Mouse (Mus musculus) common myeloid progenitor, adult 5-6 weeks (primary cell): ENCODE results near the gene Tenm4. TPM values are rescaled to one million over a fixed set of nuclear protein-coding genes. Genes with fewer than 3 reads are reported as not detected.

Experiments used
- ATAC-seq: replicated peaks from 2 replicates; pipeline ENCODE4 v1.8.0; 2016; ENCODE audit warnings: low read depth, mild to moderate bottlenecking, moderate TSS enrichment, inconsistent platforms; ENCODE audit not compliant: poor library complexity, severe bottlenecking
- total RNA-seq: library from RNA; stranded (forward); fragments of 200-1000, 187-1606 nt; gene quantifications from 2 replicates; pipeline ENCODE4 v1.2.3, GENCODE M21; 2017

The Tenm4 gene
- total RNA-seq, 1 experiment from 2014 or later: not detected

DNA sequence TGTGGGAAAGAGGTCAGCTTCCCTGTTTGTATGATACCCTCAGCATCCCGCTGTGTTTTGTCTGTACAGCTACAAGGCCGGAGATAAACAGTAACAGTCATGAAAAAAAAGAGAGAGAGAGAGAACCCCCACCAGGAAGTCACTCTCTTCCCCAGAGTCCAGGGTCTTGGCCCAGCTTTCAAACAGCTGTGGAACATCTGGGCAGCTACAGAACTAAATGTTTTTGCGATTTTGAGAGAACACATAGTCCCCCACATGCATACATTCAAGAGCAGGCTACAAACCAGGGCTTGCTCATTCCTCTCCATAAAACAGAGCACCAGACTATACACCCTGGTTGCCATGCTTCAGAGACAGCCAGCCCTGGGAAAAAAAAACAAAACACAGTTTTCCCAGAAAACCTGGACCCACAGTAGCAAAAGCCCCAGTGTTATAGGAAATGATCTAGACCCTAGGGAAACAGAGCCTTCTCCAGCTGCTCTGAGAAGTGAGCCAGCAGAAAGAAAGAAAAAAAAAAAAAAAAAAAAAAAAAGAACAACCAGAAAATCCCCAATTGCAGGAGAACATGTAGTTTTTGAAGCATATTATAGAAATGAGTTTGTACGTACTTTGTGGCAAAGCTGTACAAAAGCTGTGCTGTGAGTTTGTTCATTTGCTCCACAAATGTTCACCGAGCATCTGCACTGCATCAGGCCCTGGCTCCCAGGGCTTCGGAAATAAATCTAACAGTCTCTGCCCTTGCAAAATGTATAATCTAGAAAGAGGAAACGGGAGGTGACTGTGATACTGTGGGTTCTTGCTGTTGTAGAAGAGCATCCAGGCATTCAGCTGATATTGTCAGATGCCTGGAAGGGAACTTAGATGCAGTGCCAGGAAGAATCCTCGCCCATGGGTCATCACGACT lies 642.7 kb downstream of the Tenm4 start:
- ATAC-seq: peak; percentile 27; the same call in 1 of the 2 replicates

DNA sequence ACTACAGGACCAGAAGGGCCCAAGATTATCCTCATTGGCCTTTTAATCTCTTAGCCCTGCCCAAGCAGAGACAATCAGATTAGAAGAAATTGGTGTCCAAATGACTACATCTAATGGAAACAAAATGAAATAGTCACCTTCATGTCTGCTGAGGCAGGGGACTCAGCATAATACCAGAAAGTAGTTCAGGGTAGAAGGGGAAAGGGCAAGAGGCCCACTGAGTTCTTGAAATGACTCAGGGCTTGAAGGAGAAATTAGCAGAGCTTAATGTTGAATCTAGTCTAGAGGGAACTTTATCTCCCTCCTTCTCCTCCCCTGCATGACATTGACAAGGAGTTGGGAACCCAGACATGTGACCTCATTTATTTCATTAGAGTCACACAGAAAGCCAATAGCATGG lies 643.5 kb downstream of the Tenm4 start:
- ATAC-seq: no peak

DNA sequence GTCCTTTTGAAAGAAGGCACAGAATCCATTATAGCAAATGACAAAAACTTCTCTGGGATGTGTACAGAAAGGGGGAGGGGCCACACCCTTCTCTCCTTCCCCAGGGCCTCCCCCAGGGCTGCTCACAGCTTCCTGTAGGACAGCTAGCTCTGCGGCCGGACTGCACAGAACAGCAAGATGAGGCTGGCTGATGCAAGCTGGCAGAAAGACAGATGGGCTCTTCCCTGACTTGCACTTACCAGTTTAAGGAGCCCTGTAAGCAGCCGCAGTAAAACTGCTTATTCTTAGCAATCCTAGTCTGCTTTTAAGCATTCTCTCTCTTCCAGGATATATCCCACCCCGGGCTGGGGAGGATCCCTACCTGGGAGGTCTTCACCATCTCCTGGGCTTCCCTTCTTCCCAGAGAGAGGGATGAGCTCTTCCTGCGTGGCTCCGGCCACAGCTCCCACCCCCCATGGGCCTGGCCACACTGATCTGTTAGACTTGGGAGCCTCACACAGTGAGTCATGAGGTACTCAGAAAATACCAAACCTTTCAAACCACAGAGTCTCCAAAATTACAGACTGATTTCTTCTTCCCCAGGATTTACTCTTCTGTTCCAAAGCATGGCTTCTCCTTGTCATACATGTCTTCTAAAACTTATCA lies 646.1 kb downstream of the Tenm4 start:
- peak; percentile 42; the same call in 1 of the 2 replicates for ATAC-seq

DNA sequence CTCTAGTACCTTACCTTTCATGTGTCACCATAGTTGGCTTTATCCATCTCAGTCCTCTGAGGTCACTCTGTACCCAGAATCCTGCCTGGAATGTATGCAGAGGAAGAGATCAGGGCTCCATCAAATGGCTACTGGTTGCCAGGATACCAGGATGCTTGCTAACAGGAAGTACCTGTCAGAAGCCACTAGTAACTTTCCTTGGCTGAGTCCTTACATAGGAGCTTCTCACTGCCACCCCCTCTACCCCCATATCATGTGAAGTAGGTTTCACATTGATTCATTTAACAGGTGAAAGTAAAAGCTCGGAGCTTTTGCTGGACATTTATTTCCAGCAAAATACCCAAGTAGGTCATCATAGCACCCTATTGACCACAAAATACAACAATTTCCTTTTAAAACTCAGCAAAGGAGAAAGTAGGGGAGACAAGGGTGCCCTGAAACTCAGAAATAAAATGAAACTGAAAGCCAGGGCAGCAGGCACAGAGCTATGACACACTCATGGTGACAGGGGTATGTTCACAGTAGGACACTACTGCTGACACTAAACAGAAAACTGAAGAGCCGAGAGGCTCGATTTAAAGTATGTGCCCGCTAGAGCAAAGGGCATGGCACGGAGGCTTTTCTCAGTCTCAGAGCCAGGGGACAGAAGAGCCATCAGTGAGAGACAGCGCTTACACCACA lies 647.3 kb downstream of the Tenm4 start:
- ATAC-seq: peak; percentile 50; the same call in 1 of the 2 replicates

DNA sequence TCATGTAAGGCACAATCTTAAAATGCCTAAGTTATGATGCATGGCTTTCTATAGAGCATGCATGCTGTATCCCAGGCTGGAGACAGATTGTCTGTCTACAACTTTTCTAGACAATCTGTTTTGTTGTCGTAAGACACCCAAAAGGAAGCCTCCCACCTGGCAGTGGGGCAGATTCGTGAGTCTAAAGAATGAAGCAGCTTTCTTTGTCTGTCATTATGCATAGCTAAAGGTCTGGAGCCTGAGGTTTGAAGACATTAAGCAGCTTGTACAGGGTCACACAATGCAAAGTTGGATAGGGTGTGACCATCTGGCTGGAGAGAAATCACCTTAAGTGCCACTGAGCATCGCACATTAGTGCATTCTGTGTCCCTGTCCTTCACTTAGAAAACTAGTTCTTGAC lies 648.5 kb downstream of the Tenm4 start:
- no peak for ATAC-seq

DNA sequence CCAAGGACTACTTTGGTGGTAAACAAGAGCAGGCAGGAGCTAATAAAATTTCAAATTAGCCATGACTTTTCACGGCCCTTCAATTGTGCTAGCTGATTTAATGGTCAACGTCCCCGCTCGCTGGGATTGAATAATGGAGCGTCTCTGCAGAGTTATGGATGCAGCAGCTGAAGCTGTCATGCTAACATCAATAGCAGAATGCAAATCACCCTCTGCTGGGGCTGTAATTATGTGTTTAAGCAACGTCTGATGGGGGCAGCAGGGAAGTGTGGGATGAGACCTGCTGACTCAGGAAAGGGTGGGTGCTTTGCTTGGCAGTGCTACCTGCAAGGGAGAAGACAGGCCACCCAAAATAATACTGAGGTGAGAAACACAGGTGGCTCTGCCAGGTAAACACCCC lies 649.3 kb downstream of the Tenm4 start:
- no peak for ATAC-seq

DNA sequence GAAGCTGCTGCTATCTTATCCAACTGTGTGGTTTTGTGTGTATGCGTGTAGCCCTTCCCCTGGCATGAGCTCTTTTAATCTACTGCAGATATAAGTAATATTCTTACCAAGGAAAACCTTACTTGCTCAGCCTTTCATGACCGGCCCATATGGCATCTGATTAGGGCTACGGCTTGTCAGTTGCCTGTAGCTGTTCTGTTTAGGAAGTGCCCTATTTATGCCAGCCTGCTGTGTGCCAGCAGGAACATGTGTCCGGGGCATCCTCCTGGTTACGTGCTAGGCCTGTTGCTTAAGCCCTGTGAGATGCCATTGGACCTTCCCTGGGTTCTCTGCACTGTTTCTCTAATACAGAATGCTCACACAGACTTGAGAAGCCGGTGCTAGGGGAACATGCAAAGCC lies 655.1 kb downstream of the Tenm4 start:
- peak; percentile 83 for ATAC-seq

DNA sequence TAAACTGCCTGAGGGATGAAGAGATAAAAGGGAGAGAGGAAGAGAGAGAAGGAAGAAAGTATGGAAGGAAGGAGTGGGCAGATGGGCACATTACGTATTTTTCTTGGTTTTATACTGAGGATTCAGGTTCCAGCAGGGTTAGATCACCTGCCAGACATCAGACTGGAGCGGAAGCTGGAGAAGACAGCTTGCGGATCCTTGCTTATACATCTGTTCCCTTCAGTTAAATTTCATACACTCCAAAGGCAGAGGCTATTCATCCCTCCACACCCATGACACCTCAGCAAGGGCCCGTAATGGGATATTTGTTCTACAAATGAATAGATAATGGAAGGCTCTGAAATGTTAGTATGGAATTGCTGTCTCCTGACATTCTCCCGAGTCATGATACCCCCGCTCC lies 655.6 kb downstream of the Tenm4 start:
- ATAC-seq: no peak

DNA sequence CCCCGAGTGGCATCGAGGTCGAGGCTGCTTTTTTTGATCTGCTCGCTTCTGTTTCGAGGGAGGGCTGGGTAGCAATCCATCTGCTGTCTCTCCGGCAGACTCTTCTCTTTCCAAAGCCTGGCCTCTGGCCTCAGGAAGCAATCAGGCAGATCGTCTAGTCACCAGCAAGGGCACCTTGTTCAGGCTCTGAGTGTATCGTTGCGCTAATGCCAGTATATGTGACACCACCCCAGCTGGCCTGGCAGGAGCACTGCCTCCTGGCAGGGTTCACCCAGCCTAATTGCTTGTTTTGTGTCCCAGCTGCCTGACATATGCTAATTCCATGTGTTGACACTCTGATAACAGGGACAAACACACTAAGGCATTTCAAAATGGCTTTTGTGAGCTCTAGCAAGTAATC lies 661.5 kb downstream of the Tenm4 start:
- no peak for ATAC-seq

DNA sequence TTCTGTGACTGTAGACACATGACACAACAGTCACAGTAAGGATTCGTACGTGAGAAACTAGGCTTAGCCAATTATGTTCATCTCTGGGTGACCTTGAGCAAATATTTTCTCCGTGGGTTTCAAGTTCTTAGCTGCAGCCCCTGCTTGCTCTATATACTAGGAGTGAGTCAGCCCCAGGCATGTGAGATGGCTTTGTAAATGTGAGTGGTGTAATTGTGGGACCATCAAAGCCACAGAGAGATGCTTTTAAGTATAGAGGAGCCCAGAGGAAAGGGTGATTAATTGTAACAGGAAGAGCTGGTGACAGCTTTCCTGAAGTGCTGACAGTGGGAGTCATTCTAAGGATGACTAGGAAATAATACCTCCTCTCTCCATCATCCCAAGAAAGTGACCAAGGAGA lies 662.0 kb downstream of the Tenm4 start:
- ATAC-seq: no peak

DNA sequence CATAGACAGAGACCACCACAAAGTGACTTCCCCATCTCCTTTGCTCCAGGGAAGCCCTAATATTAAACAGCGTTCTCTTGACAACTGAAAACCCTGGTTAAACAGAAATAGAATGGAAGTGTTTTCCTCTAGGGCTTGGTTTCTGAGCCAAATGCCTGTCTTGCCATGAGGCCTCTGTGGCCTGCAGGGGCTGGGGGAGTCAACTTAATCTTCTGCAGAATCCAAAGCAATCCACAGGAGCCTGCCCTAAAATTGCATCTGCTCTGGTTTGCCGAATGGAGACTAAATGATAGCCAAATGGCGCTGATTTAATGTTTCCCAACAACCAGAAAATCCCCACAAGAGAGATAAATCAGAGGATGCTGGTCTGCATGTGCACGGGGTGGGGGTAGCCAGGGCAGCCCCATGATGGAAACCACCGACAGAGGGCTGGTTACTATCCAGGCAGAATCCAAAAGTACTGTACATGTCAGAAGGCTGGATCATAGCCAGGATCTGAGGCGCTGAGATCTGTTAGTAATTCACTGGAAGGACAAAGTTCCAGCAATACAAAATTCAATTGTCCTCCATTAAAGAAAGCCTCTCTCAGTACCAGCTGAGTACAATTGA lies 663.7 kb downstream of the Tenm4 start:
- no peak for ATAC-seq

DNA sequence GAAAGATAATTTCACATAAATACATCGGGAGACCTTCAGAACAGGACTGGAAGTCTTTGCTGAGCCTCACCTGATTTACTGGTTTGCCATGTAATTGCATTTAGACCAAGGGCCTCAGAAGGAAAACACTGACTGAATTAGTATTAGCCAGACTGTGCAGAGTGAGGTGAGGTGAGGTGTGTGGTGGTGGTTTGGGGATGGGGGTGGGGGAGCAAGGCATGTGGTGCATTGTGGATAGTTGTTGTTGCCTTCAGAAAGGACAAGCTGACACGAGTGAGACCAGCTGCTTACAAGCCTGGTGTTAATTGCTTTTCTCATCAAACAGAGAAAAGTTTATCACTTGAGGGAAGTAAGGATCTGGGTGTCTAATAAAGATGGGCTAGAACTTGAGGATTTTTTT lies 664.3 kb downstream of the Tenm4 start:
- no peak for ATAC-seq

DNA sequence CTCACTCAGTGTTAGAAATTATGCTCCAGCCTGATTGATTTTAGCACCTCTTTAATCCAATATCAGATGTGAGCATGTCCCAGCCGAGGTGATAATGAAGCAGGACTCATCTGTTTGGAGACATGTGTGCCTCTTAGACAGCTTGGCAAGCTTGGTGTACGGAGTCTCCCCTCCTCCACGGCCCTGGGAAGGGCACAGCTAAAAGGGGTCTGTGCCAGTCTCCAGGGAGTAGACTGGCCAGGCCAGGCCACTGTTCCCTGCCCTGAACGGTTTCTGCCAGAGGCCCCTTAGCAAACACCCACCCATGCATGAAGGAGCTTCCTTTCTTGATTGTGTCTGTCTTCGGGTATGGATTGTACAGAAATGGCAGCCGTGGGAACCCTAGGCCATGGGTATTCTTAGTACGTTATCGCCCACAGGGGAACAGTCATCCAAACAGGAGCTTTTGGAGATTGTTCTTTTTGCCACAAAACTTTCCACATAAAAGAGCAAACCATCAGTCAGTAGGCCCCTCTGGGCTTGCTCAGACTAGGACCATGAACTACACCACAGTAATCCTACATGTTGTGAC lies 667.3 kb downstream of the Tenm4 start:
- no peak for ATAC-seq

DNA sequence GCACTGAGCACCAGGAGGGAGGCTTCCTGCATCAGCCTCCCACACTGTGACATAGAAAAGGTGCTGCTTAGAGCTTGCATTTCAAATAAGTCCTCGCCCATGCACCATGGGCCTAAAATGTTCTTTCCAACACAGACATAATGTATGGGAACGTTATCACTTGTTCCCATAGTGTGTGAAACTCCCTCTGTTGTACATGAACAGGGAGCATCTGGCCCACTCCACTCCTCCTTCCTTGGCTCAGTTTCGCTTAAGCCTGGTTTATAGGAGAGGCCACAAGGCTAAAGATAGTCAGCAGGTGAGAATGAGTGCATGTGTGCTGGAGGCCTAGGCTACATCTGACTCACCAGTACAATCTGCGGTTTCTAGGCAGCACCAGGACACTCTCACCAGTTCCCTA lies 667.9 kb downstream of the Tenm4 start:
- no peak for ATAC-seq

DNA sequence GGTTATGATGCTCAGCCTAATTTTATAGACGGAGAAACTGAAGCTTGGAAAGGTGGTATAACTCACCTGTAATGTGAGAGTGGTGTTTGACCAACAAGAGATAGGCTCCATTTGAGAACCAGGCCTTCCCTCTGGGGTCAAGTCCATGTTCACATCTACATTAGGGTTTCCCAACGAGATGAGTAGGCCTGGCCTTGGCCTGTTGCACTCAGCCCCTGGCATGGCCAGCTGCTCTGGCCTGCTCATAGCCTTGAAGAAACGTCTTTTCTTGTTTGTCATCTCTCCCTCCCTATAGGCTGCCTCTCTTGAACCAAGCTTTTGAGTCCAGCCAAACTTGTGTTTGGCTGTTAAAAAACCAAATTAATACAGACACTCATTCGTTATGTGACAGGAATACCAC lies 668.5 kb downstream of the Tenm4 start:
- no peak for ATAC-seq

DNA sequence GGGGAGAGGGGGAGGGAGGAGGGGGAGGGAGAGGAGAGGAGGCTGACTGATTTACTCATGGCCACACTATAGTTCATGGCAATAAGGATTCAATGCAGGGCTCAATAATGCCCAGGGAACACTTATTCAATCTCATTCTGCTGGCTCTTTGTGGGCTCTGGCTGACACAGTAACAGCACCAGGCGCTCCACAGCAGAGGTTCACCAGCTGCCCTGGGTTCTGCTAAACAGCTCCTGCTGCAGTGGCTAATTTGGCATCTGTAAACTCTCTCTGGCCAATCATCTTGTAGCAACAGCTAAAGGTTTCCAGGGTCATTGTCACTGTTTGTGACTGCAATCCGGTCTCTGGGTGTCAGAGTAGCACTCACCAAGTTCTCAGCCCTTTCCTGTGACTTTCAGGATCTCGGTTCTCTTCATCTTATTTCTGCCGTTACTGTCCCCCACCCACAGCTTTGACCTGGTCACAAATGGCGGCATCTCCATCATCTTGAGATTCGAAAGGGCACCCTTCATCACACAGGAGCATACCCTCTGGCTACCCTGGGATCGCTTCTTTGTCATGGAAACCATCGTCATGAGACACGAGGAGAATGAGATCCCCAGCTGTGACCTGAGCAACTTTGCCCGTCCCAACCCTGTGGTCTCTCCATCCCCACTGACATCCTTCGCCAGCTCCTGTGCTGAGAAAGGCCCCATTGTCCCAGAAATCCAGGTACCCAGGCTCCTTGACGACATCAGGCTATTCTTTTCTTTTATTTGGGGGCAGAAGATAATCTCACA lies 671.6 kb downstream of the Tenm4 start:
- no peak for ATAC-seq

DNA sequence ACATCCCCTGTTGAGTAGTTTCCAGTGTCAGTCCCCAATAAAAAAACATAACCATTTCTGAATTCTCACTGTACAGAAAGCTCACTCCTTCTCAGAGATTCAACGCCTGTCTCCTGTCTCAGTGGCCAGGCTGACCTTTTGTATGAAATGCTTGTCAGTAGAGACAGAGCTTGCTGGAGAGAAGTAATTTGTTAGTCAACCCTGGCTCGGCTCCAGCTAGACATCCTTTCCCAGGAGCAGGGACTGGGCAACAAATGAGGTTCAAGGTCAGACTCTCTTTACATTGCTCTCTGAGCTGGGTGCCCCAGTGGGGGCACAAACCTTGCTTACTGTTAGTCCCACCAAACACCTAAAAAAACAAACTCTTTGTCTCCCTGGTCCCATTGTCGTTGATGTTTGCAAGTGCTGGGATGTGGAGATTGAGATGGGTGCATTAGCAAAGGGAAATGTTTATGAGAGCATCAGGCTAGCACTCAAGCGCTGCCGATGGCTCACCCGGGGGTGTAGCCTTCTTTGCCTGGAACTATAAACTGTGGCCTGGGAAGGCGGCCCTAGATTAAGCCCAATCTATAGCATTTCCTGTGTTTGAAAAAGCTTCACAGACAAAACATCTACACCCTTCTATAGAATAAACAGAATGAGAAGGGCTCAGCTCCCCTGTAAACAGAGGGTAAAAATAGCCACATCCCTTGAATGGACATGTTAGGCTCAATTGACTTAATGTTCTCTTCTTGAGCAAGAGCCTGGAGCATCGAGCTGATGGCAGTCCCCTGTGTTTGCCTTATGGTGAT lies 673.3 kb downstream of the Tenm4 start:
- no peak for ATAC-seq

DNA sequence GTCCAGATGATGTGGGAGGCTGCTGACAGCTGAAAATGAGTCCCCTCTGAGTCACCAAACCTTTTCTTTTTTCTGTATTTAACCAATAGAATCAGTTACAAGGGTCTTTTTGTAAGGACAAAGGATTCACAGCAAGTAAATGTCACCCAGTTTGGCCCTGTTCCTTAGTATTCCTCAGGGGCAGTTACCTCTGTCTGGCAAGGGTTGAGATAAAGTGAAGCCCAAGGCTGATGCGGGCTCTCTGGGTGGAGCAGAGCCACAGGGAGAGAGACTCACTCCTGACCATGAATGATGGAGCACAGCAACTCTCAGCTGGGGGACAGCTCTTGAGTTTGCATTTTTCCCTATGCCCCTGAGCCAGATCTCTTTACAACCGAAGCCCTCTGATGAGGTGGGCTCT lies 681.7 kb downstream of the Tenm4 start:
- no peak for ATAC-seq
